Mouse (Mus musculus) bone marrow, adult 2 months (tissue): ENCODE measurements around the gene Atp5d. TPM values are rescaled to one million over a fixed set of nuclear protein-coding genes. Genes with fewer than 3 reads are reported as not detected.
A peak's percentile ranks its signal among the peaks of the same experiment; 100 is the strongest.

Experiments used
- H3K27ac ChIP-seq: fragments of 200-500 bp; 2 replicates; pipeline ENCODE4 v1.5.1; 2012; ENCODE audit warnings: low read depth, mild to moderate bottlenecking, control low read depth, inconsistent platforms, low read length; ENCODE audit not compliant: control insufficient read depth, poor library complexity, insufficient read depth
- H3K4me1 ChIP-seq: fragments of 200-500 bp; 2 replicates; pipeline ENCODE4 v1.6.1; 2011; ENCODE audit warnings: low read length; ENCODE audit not compliant: control insufficient read depth, insufficient read depth
- H3K4me3 ChIP-seq: fragments of 200-500 bp; replicated peaks from 2 replicates; pipeline ENCODE3; 2011; ENCODE audit warnings: mild to moderate bottlenecking, low read depth, low read length, control low read depth; ENCODE audit not compliant: control insufficient read depth
- CTCF ChIP-seq: fragments of 200-500 bp; IDR thresholded peaks from 2 replicates; pipeline ENCODE4 v1.5.1; 2011; ENCODE audit warnings: low read length, control low read depth; ENCODE audit not compliant: control insufficient read depth, insufficient read depth
- POLR2A ChIP-seq: fragments of 200-500 bp; IDR thresholded peaks from 2 replicates; pipeline ENCODE4 v1.6.1; 2011; ENCODE audit warnings: low read depth, mild to moderate bottlenecking, control low read depth, low read length, borderline replicate concordance; ENCODE audit not compliant: control insufficient read depth
- WGBS: fragments of 180-500 bp; shearing (Covaris S2); methylation state at CpG from one replicate; pipeline ENCODE4 v1.1.7; 2018; 5-methylcytosine and 5-hydroxymethylcytosine counted together
- polyA plus RNA-seq: library from polyadenylated mRNA; stranded (reverse); fragments of >200 nt; gene quantifications from 2 replicates; pipeline ENCODE4 v1.2.4, GENCODE M21; 2011; ENCODE audit warnings: low replicate concordance; ENCODE audit not compliant: missing spikeins, insufficient read depth, insufficient read length

Gene Atp5d
- polyA plus RNA-seq, 1 experiment, result 178 TPM

DNA sequence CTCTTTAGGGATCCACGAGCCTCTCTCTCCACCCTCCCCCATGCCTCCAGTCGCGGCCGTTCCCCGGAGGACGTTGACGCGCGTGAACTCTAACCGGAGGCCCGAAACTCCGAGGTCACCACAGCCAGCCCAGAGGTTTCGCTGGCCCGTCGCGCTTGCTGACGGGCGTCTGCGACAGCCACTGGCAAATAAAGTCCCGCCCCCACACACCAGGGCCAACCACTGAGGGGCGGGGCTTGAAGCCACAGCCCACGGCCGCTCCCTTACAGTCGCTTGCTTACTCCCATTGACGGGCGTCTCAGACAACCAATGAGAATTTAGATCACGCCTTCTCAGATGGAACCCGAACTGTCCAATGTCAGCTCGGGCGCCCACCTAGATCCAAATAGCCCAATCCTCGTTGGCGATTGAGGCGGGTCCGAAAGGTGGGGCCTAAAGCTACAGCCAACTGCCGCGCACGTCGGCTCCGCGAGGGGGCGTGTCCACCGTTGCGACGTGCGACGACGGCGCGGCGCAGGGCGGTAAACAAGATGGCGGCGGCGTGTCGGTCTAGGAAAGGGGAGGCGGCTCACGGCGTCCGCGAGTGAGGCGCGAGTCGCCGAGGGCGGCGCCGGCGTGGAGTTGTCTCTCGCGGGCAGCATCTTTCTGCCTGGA is 23.0 kb upstream of the Atp5d start, which contains the start of gene Stk11:
Gene Stk11 (plus strand): TSS at position 514 of the 654 bp plus-strand sequence.
- Histone ChIP-seq H3K27ac (peak within 1 kb of the TSS; percentile 98), H3K4me3 (peak within 1 kb of the TSS; percentile 86), H3K4me1 (peaks cover 5% of the 10 kb centered on the region)
- TF ChIP-seq CTCF, result peak; percentile 27; the same call in 1 of the 2 replicates
- TF ChIP-seq POLR2A, result peak; percentile 97
- WGBS, result under 1% methylated on average over 70 of the region's 70 CpGs

DNA sequence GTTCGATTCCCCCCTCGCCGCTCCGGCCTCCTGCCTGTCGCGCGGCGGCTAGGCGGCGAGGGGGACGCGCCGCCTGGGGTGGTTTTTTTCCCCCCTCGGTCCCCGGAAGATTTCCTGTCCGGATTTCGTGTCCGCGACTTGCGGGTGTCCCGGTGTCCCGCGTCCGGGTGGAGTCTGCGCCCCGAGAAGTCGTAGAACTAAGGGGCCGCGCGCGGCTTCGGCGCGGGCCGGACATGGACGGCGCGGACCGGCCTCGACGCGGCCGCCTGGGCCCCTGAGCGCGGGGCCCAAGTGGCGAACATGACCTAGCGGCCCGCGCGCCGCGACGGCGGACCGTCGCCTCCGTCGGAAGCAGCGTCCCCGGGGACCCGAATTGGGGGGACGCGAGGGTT is 22.5 kb upstream of the Atp5d start:
- peak overlapping the region; percentile 86 for H3K4me3 ChIP-seq
- peak overlapping the region; percentile 98 for H3K27ac ChIP-seq
- WGBS, result under 1% methylated on average over 63 of the region's 63 CpGs
- H3K4me1 ChIP-seq, result peaks cover 5% of the 10 kb centered on the region
- TF ChIP-seq POLR2A (no peak), CTCF (no peak)

GRCm38 (mm10) chr10:80116563-80116926 is 21.9 kb upstream of the Atp5d start:
- WGBS, result under 1% methylated on average over 27 of the region's 27 CpGs
- TF ChIP-seq POLR2A, result no peak
- no peak for TF ChIP-seq CTCF
- Histone ChIP-seq H3K4me1 (peaks cover 5% of the 10 kb centered on the region), H3K27ac (peak overlapping the region; percentile 98), H3K4me3 (peak overlapping the region; percentile 86)

DNA sequence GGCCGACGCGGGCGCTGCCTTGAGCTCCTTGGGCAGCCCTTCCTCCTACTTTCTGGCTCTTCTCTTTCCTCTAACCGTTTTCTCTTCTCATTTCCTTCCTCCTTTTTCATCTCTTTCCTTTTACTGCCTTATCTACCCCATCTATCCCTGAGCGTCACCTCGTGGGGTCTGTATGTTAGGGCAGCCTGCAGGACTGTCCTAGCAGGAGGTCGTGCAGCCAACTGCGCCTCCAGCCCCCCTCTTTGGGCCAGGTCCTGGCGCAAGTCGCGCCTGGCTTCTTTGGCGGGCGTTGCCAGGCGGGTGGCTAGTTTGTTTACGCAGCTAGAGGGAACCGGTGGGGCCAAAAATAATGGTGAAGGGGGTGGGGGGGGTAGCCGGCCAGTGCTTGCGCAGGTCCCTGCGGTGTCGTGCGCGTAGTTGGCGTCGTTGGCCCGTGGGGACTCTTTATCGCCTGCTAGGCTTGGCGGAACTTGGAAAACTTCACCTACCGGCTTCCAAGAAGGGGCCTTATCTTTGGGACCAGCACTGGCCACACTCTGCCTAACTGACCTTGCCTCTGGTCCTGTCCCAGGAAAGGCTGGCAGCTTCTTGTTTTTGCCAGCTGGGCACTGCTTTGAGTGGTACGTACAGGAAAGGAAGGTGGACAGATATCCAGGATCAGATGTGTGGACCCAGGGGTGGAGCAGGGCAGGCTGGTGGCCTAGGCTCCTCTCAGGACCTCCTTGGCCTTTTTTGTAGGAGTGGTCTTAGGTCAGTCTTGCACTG is 21.3 kb upstream of the Atp5d start:
- 1% methylated on average over 30 of the region's 30 CpGs for WGBS
- Histone ChIP-seq H3K4me3 (peak overlapping the region; percentile 86), H3K4me1 (peaks cover 5% of the 10 kb centered on the region), H3K27ac (peak overlapping the region; percentile 98)
- TF ChIP-seq CTCF, result no peak
- TF ChIP-seq POLR2A, result peak; percentile 67; the same call in 1 of the 2 replicates

GRCm38 (mm10) chr10:80117736-80118135 is 20.7 kb upstream of the Atp5d start:
- Histone ChIP-seq H3K4me1 (peaks cover 5% of the 10 kb centered on the region), H3K27ac (peak overlapping the region; percentile 98), H3K4me3 (peak overlapping the region; percentile 86)
- WGBS, result 0% methylated on average over 1 of the region's 1 CpGs
- TF ChIP-seq POLR2A, result no peak
- TF ChIP-seq CTCF, result no peak

- Histone ChIP-seq H3K4me3 (peak overlapping the region; percentile 86), H3K4me1 (peaks cover 9% of the 10 kb centered on the region), H3K27ac (no peak overlapping the region)
- WGBS, result 62% methylated on average over 6 of the region's 6 CpGs
- TF ChIP-seq CTCF (no peak), POLR2A (no peak)
Measured at GRCm38 (mm10) chr10:80118552-80118951, 19.9 kb upstream of the Atp5d start.

DNA sequence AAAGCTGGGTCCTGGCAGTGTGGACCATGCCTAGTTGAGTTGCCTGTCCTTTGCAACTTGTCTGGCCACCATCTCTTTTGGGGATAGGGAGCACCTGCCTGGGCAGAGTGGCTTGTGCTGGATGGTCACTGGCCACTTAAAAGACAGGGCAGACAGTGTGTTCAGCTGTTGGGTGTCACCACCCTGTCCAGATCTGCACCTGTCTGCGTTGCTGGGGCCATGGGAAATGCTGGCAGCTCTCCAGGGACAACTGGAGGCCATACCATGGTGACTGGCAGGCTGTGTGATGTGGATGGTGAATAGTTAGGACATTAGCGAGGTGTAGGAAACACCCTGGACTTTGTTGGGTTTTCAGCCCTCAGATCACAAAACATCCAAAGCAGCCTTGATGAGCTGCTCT is 18.3 kb upstream of the Atp5d start:
- TF ChIP-seq POLR2A (no peak), CTCF (no peak)
- 48% methylated on average over 2 of the region's 2 CpGs for WGBS
- Histone ChIP-seq H3K4me3 (peak overlapping the region; percentile 0), H3K4me1 (peaks cover 14% of the 10 kb centered on the region), H3K27ac (peak overlapping the region; percentile 24)

GRCm38 (mm10) chr10:80121639-80122038 is 16.8 kb upstream of the Atp5d start:
- WGBS, result 29% methylated on average over 2 of the region's 2 CpGs
- H3K27ac ChIP-seq, result peak overlapping the region; percentile 64
- peaks cover 14% of the 10 kb centered on the region for H3K4me1 ChIP-seq
- peak overlapping the region; percentile 14 for H3K4me3 ChIP-seq
- TF ChIP-seq POLR2A (no peak), CTCF (no peak)
